Mouse (Mus musculus) liver, postnatal 0 days (tissue): Measurements from ENCODE around the gene Myl4. TPM values are rescaled to one million over a fixed set of nuclear protein-coding genes. Genes with fewer than 3 reads are reported as not detected.

Source experiments
- ATAC-seq: fragments of 200-750 bp; cut with Nextera tagmentation; 2 replicates; pipeline ENCODE4 v1.8.0; 2017; ENCODE audit warnings: mild to moderate bottlenecking, moderate library complexity
- DNase-seq: peaks from one replicate; pipeline ENCODE4 v3.0.0-alpha.2; 2016
- H3K27ac ChIP-seq: fragments of 300-500 bp; sonication (generic); 2 replicates; pipeline ENCODE4 v1.5.1; 2014; ENCODE audit warnings: antibody characterized with exemption, moderate library complexity, mild to moderate bottlenecking, low read depth
- H3K27me3 ChIP-seq: fragments of 300-500 bp; sonication (generic); 2 replicates; pipeline ENCODE4 v1.6.1; 2014; ENCODE audit warnings: low read length, control low read depth, mixed read lengths; ENCODE audit not compliant: insufficient read depth
- H3K36me3 ChIP-seq: fragments of 300-500 bp; sonication (generic); replicated peaks from 2 replicates; pipeline ENCODE4 v1.6.1; 2014; ENCODE audit warnings: mild to moderate bottlenecking, control low read depth, low read length, moderate library complexity, mixed read lengths; ENCODE audit not compliant: insufficient read depth
- H3K4me1 ChIP-seq: fragments of 300-500 bp; sonication (generic); 2 replicates; pipeline ENCODE4 v1.6.1; 2014; ENCODE audit warnings: antibody characterized with exemption, mild to moderate bottlenecking, control low read depth; ENCODE audit not compliant: insufficient read depth
- H3K4me2 ChIP-seq: fragments of 300-500 bp; sonication (generic); 2 replicates; pipeline ENCODE4 v1.6.1; 2014; ENCODE audit warnings: low read depth, mild to moderate bottlenecking, low read length, moderate library complexity, mixed read lengths
- H3K4me3 ChIP-seq: fragments of 300-500 bp; sonication (generic); 2 replicates; pipeline ENCODE4 v1.5.1; 2014; ENCODE audit warnings: low read depth, low read length
- H3K9ac ChIP-seq: fragments of 300-500 bp; sonication (generic); replicated peaks from 2 replicates; pipeline ENCODE4 v1.6.1; 2014; ENCODE audit warnings: mild to moderate bottlenecking, moderate library complexity
- H3K9me3 ChIP-seq: fragments of 300-500 bp; sonication (generic); 2 replicates; pipeline ENCODE4 v1.6.1; 2016; ENCODE audit warnings: mild to moderate bottlenecking, control low read depth, low read length, mixed read lengths
- CTCF ChIP-seq: sonication (generic); IDR thresholded peaks from 2 replicates; pipeline ENCODE4 v1.5.1; 2016; ENCODE audit warnings: antibody characterized with exemption, low read depth
- EP300 ChIP-seq: IDR thresholded peaks from 2 replicates; pipeline ENCODE4 v1.6.1; 2016; ENCODE audit warnings: antibody characterized with exemption, low read depth, mild to moderate bottlenecking
- WGBS: fragments of 180-500 bp; shearing (Covaris S2); extraction: QIAGEN DNeasy Blood & Tissue Kit; methylation state at CpG from one replicate; pipeline ENCODE4 v1.1.7; 2014; ENCODE audit not compliant: insufficient replicate concordance; 5-methylcytosine and 5-hydroxymethylcytosine counted together
- polyA plus RNA-seq: library from polyadenylated mRNA; unstranded; fragments of >200 nt; fragmentation: Nextera tagmentation; extraction: Ambion mirVana; gene quantifications from 2 replicates; pipeline ENCODE4 v1.2.1, GENCODE M21; 2015

Myl4 gene
- polyA plus RNA-seq, 1 experiment from 2014 or later = 8.3 TPM

DNA sequence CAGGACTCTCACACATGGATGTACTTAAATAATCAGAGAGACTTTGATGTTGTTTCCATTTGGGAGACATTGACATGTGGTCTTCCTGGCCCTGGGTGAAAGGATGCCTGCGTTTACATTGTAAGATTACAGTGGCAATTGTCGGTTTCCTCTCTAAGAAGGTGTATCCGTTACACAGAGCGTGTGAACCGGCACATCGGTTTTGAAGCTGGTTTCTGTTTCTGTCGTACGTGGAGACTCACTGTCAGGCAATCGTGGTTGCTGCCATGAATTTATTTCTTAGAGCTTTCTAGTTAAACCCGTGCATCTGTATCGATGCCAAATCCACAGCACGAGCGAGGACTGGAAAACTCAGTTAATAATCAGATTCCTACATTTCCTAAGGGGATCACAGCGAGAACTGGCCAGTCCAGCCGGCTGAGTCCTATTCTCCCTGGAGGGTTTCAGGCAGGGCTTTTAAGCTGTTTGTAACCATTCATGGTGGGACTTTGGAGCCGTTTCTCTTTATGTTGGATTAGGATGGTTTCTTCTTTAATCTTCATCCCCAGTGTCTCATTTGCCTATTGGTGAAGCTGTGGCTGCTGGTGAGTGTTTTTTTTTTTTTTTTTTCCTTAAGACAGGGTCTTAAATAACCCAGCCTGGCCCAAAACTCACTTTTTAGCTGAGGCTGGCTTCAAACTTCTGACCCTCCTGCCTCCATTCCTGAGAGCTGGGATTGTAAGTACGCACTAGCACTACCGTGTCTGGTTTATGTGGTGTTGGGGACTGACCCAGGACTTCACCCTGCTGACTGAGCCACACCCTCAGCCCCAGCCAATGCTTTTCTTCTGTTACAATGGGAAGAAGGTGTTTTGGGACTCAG, 31.2 kb downstream of the Myl4 start:
- H3K36me3 ChIP-seq = no peaks in the 10 kb centered on the region
- H3K4me2 ChIP-seq = peak overlapping the region; percentile 49
- TF ChIP-seq CTCF = no peak
- TF ChIP-seq EP300 = no peak
- peak overlapping the region; percentile 31; the same call in 1 of the 2 replicates for H3K9ac ChIP-seq
- H3K27ac ChIP-seq = peak overlapping the region; percentile 53
- DNase-seq (no peak), ATAC-seq (no peak)
- peak overlapping the region; percentile 24 for H3K4me3 ChIP-seq
- H3K27me3 ChIP-seq = no peaks in the 10 kb centered on the region
- H3K4me1 ChIP-seq = no peaks in the 10 kb centered on the region
- H3K9me3 ChIP-seq = no peaks in the 10 kb centered on the region
- 22% methylated on average over 18 of the region's 18 CpGs for WGBS

DNA sequence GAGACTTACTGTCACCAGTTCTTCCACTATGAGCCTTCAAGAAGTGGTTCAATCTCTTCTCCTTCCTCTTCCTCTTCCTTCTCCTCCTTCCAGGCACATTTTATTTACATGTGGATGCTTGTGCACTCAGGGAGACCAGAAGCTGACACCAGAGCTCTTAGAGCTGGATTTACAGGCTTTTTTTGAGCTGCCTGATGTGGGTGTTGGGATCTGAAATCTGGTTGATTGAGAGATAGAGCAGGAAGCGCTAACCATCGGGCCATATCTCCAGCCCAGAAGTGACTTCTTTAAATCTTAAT, 31.8 kb downstream of the Myl4 start:
- no peak for DNase-seq
- ATAC-seq = no peak
- Histone ChIP-seq H3K4me3 (no peak overlapping the region), H3K27me3 (no peaks in the 10 kb centered on the region), H3K4me1 (no peaks in the 10 kb centered on the region), H3K36me3 (no peaks in the 10 kb centered on the region), H3K4me2 (peak overlapping the region; percentile 49; the same call in 1 of the 2 replicates), H3K27ac (peak overlapping the region; percentile 53), H3K9ac (no peak overlapping the region), H3K9me3 (no peaks in the 10 kb centered on the region)
- WGBS = 45% methylated on average over 2 of the region's 2 CpGs
- TF ChIP-seq EP300 = no peak
- TF ChIP-seq CTCF = no peak

DNA sequence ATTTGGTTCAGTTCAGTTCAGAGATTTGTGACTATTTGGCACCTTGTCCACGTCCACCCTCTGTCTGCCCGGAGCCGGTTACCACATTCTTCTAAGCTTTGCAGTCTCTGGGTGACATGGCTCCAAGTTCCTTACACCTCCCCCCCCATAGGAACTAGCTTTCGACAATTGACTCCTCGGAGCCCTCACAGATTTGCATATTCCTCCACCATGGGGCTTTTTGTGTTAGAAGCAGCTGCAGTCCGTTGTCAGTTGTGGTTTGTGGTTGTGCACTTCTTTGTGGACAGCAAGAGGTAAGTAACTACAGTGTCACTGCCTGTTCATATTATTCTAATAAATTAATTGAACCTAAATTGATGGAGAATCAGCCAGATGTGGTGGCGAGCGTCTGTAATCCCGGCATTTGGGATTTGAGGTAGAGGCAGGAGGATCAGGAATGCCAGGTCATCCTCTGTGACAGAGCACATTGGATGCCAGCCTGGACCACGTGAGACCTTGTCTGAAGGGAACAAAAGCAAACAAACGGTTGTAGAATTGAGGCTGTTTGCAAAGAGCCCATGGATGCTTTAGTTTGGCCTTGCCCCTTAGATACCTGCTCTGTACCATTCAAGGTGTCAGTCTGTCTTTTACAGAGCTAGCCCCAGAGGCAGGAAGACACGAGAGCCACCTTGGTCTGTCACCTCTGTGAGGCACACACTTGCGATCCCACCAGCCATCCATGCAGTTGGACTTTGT, 32.3 kb downstream of the Myl4 start:
- Histone ChIP-seq H3K27me3 (no peaks in the 10 kb centered on the region), H3K36me3 (no peaks in the 10 kb centered on the region), H3K4me3 (no peak overlapping the region), H3K27ac (0 out of 2 replicates have a peak overlapping the region, but pooled peaks have one; percentile 23), H3K9me3 (no peaks in the 10 kb centered on the region), H3K9ac (no peak overlapping the region), H3K4me2 (no peak overlapping the region; the same call in 1 of the 2 replicates), H3K4me1 (no peaks in the 10 kb centered on the region)
- DNase-seq (no peak), ATAC-seq (peak; percentile 49; the same call in 1 of the 2 replicates)
- TF ChIP-seq EP300 (no peak), CTCF (no peak)
- 41% methylated on average over 13 of the region's 13 CpGs for WGBS

DNA sequence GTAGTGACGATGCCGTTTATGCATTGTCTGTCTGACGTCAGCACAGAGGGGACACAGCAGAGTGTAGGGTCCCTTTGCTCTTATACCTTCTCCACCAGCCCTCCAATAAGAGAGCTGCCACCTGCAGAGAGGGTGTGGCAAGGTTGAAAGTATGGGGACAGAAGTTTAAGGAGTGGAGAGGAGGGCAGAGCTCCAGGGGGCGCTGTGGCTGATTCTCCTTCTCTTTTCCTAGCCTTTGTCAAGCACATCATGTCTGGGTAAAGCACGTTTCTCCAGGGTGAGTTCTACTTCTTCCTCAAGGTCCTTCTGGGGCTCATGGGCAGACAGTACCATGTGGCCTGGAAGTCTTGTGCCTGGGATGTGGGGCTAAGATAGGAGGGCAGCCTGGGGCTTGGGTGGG, 35.0 kb downstream of the Myl4 start:
- Histone ChIP-seq H3K4me1 (no peaks in the 10 kb centered on the region), H3K4me3 (no peak overlapping the region), H3K9ac (no peak overlapping the region), H3K9me3 (no peaks in the 10 kb centered on the region), H3K27ac (no peak overlapping the region), H3K36me3 (no peaks in the 10 kb centered on the region), H3K4me2 (no peak overlapping the region), H3K27me3 (no peaks in the 10 kb centered on the region)
- TF ChIP-seq EP300 = no peak
- 0 out of 2 replicates have a peak, but pooled peaks have one; percentile 3 for TF ChIP-seq CTCF
- WGBS = 72% methylated on average over 5 of the region's 5 CpGs
- DNase-seq = no peak
- ATAC-seq = no peak

DNA sequence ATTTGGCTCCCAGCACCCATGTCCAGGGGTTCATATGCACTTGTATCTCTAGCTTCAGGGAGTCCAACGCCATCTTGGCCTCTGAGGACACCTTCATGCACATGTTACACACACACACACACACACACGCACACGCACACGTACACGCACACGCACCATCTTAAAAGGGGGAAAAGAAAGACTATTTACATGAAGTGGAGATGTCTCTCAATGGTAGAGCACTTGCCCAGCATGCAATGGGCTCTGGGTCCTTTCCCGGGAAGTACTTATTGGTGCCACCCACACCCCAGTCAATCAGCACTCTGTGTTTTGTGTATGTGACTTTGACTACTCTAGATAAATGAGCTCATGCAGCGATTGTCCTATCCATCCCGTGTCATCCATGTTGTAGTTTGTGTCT, 37.4 kb downstream of the Myl4 start:
- H3K27me3 ChIP-seq = no peaks in the 10 kb centered on the region
- no peak overlapping the region for H3K9ac ChIP-seq
- no peak overlapping the region for H3K4me3 ChIP-seq
- no peaks in the 10 kb centered on the region for H3K9me3 ChIP-seq
- 91% methylated on average over 9 of the region's 9 CpGs for WGBS
- no peak overlapping the region for H3K27ac ChIP-seq
- H3K4me1 ChIP-seq = no peaks in the 10 kb centered on the region
- H3K4me2 ChIP-seq = no peak overlapping the region
- no peak for DNase-seq
- no peak for ATAC-seq
- H3K36me3 ChIP-seq = no peaks in the 10 kb centered on the region
- no peak for TF ChIP-seq EP300
- TF ChIP-seq CTCF = no peak

DNA sequence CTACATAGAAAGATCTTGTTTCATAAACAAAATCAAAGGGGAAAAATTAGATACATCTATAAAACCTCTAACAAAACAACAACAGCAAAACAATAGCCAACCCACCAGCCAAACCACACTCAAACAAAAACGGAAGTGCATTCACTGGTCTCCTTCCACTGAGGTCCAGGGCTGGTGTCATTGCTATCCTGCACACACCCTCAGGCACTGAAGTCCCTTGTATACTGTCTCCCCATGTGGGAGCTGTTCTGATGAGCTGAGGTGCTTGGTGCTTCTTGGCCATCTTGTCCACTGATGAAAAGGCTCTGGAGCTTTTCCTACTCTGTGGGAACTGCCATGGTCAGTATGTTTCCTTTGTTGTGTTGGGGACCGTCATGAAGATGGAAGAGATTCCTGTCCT, 38.0 kb downstream of the Myl4 start:
- DNase-seq (no peak), ATAC-seq (no peak)
- Histone ChIP-seq H3K9ac (no peak overlapping the region), H3K36me3 (no peaks in the 10 kb centered on the region), H3K4me3 (no peak overlapping the region), H3K27ac (no peak overlapping the region), H3K9me3 (no peaks in the 10 kb centered on the region), H3K27me3 (no peaks in the 10 kb centered on the region), H3K4me2 (no peak overlapping the region), H3K4me1 (no peaks in the 10 kb centered on the region)
- WGBS = 79% methylated on average over 2 of the region's 2 CpGs
- TF ChIP-seq EP300 (no peak), CTCF (no peak)
